Mouse (Mus musculus) kidney, adult 11 months (tissue): ENCODE measurements around the gene Arsg.

ENCODE experiments used
- DNase-seq: peaks from one replicate; pipeline ENCODE4 v3.0.0; 2022

The Arsg gene

GRCm38 (mm10) chr11:109546305-109547001 is 73.3 kb downstream of the Arsg start:
- DNase-seq, result peak; percentile 8

- no peak for DNase-seq
Measured at GRCm38 (mm10) chr11:109547652-109548051, 74.5 kb downstream of the Arsg start.

- no peak for DNase-seq
Measured at GRCm38 (mm10) chr11:109549599-109550290, 76.6 kb downstream of the Arsg start.

- DNase-seq, result no peak
Measured at GRCm38 (mm10) chr11:109553921-109554320, 80.7 kb downstream of the Arsg start.

- DNase-seq, result peak; percentile 11
Measured at GRCm38 (mm10) chr11:109554443-109554842, 81.3 kb downstream of the Arsg start.

GRCm38 (mm10) chr11:109556130-109556529 is 83.0 kb downstream of the Arsg start:
- peak; percentile 77 for DNase-seq

- DNase-seq, result no peak
Measured at GRCm38 (mm10) chr11:109557419-109557818, 84.2 kb downstream of the Arsg start.

GRCm38 (mm10) chr11:109559241-109559640 is 86.1 kb downstream of the Arsg start:
- DNase-seq, result peak; percentile 36

- DNase-seq, result peak; percentile 37
Measured at GRCm38 (mm10) chr11:109560793-109561257, 87.7 kb downstream of the Arsg start.

GRCm38 (mm10) chr11:109561445-109561844 is 88.3 kb downstream of the Arsg start:
- no peak for DNase-seq

GRCm38 (mm10) chr11:109563708-109564107 is 90.5 kb downstream of the Arsg start:
- DNase-seq, result no peak

- no peak for DNase-seq
Measured at GRCm38 (mm10) chr11:109564466-109565214, 91.5 kb downstream of the Arsg start.

- DNase-seq, result no peak
Measured at GRCm38 (mm10) chr11:109569007-109569618, 95.9 kb downstream of the Arsg start.

- no peak for DNase-seq
Measured at GRCm38 (mm10) chr11:109569809-109570208, 96.6 kb downstream of the Arsg start.

- DNase-seq, result no peak
Measured at GRCm38 (mm10) chr11:109572051-109572450, 98.9 kb downstream of the Arsg start.

GRCm38 (mm10) chr11:109574604-109575003 is 101.4 kb downstream of the Arsg start:
- DNase-seq, result no peak

- no peak for DNase-seq
Measured at GRCm38 (mm10) chr11:109575832-109576231, 102.7 kb downstream of the Arsg start.

- no peak for DNase-seq
Measured at GRCm38 (mm10) chr11:109578536-109578935, 105.4 kb downstream of the Arsg start.

- no peak for DNase-seq
Measured at GRCm38 (mm10) chr11:109579999-109580398, 106.8 kb downstream of the Arsg start.

GRCm38 (mm10) chr11:109583986-109584385 is 110.8 kb downstream of the Arsg start:
- no peak for DNase-seq

- DNase-seq, result peak; percentile 52
Measured at GRCm38 (mm10) chr11:109584843-109585713, 111.9 kb downstream of the Arsg start.

GRCm38 (mm10) chr11:109586424-109586823 is 113.2 kb downstream of the Arsg start:
- DNase-seq, result no peak
